Mouse (Mus musculus) adrenal gland, postnatal 4 days (tissue): ENCODE measurements at regions not wholly inside any gene's neighbourhood (a gene's known extent, or its start where the extent isn't known, plus 50 kb on each side); places are given as distances from the start of the nearest gene placed in this dataset.

Experiments used
- DNase-seq, 2 experiments: peaks; one replicate each; pipeline ENCODE4 v3.0.0; 2021 to 2022; ENCODE audit warnings: low spot score in 2 of 2, mixed read lengths in 2 of 2

DNA sequence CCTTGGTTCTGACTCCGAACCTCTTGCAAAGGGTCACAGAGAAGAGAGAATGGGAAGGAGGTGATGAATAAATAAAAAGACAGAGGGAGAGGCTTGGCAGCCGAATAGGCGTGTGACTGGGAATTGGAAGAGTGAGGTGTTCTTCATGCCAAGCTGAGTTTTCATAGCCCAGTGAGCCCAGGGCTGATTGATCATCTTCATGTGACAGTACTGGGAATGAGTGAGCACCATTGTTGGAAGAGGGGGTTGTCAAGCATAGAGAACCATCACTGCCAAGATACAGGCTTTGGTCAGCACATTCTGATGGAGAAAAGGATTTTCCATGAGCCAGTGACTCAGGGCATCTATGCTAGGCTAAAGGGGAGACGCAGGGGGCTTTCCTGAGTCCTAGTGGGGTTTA, 163.0 kb downstream of the Slc30a10 start:
- DNase-seq: no peak

DNA sequence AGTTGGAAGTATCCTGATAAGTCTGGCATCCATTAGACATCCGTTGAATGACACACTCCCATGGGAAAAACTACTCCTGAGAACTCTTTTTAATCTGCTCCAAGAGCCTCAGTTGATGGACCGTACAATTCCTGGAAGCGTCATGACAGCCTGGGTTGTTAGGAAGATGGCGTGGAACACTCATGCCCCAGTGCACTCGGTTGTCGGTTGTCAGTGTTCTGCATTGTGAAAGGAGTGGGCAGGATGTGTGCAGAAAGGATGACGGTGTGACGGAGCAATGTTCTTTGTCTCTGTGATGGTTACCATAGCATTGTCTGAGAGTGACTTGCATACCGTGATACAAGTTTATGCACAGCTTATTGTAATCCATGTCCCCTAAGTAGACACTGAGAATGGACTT, 164.4 kb downstream of the Slc30a10 start:
- no peak for DNase-seq

DNA sequence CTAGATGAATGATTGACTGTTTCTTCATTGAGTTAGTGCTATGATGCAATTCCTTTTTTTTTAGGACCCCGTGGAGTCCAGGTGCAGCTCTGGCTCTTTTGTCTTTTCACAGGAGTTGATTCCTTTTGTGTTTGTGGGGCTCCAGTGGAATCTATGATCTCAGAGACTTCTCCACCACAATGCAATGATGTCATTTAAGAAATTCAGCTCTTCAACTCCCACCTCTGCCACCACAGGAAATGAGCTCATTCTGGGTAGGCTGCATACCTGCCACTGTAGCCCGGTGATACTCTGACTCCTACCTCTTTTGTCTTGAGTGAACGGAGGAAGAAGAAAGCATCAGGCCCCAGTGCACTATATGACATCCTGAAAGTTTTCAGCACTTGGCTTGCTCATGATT, 173.8 kb downstream of the Slc30a10 start:
- DNase-seq: no peak

DNA sequence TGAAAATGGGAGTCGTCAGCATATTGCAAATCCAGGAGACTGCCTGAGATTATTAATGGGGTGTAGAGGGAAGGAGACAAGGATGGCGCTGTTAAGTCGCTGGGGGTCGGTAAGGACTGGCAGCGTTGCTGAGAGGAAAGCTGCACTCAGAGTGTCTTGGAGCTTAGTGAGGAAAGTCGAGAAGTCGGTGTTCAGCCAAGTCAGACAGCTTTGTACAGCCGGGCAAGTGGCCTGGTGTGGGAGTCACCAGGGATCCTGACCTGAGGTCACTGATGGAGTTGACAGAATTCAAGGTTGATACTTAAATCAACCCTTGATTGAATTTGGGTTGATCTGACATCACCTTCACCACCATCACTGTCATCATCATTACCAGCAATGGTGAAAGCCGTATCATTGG, 175.3 kb downstream of the Slc30a10 start:
- no peak for DNase-seq

DNA sequence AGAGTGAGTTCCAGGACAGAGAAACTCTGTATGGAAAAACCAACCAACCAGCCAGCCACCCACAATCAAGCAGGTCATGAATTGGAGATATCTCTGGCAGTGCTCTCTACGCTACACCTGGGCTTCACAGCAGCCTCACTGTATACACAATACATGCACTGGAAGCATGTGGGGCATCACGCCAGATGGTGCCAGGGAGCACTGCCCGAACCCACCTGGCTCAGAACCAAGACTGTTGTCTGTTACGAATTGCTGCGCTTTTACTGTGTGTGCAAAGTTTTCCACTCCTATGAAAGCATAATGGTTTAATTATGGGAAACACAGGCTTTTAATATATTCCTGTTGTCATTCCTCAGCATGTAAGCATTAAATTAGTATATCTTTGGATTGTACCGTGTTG, 184.0 kb downstream of the Slc30a10 start:
- no peak for DNase-seq

DNA sequence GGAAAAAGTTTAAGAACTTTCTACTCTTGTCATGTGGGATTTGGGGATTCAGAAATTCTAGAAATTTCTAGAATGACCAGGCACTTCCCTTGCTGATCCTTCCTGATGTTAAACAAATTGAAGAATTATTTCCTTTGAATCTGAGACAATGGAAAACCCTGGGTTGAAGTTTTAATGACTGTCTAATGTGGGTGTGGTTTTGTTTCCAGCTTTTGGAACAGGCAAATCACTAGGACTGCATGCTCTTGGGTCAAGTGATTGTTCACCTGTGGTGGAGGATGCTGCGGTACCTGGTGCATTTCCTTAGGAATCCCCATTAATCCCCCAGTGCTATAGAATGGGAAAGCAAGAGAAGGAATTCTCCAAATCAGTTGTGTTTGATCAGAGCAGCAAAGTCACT, 184.8 kb downstream of the Slc30a10 start:
- DNase-seq: no peak

DNA sequence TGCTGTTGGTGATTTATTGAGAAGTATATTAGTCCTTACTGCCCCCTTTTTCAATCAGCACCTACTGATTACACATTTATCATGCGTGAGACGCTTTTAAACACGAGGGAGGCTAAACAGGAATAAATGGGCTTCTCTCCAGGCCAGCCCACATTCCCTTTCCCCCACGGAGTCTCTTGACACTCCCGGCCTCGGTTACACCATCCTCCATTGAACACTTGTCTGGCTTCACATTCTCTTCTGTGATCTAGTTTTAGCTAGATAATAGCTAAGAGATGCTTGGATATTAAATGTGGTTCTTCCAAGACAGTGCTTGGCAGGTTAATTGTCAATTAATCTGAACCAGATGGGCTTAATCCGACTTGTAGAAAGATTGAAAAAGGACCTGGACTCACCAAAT, 189.4 kb downstream of the Slc30a10 start:
- no peak for DNase-seq

DNA sequence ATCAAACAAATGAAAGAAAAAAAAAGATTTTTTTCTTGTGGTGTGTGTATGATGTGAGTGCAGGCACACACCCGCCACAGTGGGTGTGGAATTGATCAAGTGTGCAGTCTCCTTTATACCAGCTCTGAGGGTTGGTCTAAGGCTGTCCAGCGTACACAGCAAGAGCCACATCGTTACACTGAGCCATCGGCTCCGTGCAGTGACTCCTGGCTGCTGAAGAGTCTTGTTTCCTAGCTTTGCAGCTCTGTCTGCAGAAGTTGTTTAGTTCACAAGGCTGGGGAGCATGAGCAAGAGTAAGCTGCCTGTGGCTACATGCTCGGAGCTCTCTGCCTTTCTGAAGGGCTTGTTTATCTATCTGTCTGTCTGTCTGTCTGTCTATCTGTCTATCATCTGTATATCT, 193.5 kb downstream of the Slc30a10 start:
- no peak for DNase-seq

DNA sequence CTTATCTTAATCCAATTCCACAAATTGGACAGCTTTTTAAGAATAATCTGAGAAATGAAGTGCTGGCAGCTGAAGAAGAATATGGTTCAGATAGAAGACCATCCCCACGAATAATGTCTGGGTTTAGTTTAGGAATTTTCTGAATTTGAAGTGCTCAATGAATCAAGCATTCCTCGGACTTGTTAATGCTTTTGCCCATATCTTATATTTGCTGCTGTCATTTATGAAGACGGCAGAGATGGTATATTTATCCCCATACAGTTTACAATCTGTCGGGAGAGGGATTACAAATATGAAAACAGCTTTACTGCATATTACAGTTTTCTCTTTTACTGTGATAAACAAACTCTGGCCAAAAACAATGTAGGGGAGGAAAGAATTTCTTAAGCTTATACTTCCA, 194.3 kb downstream of the Slc30a10 start:
- DNase-seq: no peak

DNA sequence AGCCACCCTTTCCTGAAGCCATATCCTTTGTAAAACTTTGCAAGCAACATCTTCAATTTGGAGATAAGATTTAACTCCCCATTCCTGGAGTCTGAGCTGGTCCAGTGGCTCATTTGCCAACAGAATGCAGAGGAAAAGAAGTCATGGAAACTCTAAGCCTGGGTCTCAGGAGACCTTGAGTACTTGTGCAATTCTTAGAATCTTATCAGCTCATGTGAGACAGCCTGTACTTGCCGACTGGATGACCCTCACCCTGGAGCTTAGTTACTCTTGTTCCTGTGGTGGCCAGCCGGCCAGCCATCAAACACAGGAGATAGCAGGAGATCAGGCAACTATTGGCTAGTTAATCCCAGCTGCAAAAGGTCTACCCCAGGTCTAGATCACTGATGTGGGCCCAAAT, 196.3 kb downstream of the Slc30a10 start:
- DNase-seq: no peak

DNA sequence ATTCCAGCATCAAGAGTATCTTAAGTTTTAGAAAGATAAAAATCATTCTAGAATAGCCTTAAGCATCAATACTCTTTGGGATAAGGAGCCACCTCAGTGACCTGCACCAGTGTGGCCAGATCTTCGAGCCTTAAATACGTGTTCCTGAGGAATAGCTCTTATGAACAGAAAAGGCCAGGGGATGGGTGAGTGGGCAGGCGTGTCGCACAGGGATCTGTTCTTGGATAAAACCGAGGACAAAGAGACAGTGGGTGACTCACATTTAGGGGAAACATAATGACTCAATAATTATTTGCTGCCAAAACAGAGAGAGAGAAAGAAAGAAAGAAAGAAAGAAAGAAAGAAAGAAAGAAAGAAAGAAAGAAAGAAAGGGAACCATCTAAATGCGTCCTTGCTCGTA, 200.4 kb downstream of the Slc30a10 start:
- DNase-seq: no peak

DNA sequence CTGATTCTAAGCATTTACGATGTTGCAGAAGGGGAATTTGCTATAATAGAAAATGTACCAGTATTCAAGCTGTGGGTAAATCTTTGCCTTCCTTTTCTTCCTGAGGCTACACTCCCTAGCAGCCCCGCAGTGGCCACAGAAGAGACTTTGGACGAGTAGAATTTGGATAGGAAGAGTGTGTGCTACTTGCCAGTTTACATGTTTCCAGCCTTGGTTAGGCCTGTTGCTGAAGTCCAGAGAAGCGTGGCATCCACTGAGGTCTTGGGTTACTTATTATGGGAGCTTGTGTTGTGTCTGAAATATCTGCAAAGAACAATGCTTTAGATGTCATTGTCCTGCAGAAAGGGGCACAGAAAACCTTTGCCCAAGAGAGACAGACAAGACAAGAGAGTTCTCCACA, 200.8 kb downstream of the Slc30a10 start:
- DNase-seq: no peak

DNA sequence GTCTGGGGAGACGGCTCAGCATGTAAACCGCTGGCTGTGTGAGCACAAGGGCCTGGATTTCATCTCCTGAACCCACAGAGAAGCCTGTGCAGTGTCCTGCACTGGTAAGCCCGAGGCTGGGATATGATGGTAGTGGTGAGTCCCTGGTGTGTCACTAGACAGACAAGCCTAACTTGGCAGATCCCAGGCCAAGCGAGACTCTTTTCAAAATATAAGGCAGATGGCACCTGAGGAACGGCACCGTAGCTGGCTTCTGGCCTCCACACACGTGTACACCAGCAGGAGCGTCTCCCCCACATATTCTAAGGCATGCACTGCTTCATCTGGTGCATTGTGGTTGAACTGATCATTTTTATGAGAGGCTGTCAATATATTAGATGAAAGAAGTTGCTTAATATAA, 202.6 kb downstream of the Slc30a10 start:
- DNase-seq: no peak

DNA sequence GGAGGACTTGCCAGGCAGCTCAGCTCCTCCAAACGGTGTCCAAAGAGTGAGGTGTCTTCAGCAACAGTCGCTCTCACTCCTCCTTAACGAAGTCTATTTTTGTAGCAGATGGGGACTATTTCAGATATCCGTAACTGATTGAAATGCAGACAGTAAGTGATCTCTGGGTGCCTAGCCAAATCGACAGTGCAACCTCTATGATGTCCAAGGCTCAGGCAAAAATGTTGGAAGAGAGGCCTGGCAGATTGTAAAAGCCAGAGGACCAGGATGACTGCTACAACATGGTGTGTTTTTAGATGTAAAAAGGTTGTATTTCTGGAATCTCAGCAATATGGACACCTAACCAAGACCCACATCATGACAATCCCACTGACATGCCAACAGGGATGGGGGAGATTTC, 204.8 kb downstream of the Slc30a10 start:
- DNase-seq: no peak

DNA sequence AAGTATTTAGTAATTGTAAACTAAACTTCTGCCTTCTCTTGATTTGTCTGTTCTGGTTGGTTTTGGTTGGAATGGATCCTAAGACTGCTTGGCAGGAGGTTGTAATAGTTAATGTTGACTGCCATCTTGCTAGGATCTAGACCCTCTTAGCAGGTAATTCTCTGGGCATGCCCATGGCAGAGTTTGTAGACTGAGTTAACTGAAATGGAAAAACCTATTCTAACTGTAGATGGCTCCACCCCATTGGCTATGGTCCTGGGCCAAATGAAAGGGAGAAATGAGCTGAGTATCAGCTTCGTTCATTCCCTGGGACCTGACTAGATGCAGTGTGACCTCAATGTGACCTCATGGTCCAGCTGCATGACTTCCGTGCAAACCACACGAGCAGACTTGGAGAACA, 207.7 kb downstream of the Slc30a10 start:
- no peak for DNase-seq

DNA sequence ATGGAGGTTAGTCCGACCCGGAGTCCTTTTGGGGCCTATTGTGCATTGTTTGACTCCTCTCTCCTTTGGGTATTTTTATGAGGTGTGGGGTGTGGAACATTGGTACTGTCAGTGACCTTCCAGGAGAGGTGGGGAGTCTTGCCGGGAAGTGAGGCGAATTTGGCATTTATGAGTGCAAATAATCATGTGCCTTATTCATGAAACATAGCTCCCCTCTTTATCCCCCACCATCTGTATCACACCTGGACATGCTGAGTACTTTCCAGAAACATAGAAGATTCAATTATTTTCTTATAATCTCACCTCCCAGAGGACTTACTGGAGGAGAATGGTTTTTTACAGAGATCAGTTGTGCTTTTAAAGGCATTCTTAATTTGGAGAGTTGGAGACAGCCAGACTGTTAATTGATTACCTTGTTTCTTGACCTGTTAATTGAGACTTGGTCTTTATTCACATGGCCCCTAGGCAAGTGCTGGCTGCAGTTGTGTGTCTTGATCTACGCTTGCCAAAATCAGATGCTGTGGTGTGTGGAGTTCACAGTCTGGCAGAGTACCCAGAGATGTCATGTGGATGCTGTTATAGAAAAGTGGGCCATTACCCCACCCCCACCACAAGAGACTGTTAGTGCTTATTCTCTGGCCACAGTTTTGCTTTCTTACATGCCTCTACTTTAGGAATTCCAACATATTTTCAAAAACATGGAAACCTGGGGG, 215.5 kb downstream of the Slc30a10 start:
- no peak for DNase-seq

DNA sequence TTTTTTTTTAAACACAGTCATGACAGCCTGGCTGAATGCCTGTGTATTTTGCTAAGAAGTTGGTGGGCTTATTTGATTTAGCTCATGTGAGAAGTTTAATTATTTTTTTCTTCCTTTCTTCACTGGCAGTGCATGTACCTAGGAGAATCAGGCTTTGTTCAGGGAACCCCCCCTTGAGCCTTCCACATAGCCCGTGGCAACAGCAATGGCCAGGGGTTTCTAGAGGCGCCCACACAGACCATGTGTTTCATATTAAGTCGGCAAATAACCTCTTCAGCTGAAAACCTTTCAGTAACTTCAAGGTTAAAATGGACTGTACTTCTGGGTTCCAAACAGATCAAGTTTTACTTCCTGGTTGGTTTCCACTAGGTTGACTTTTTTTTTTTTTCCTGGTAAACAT, 218.3 kb downstream of the Slc30a10 start:
- no peak for DNase-seq

DNA sequence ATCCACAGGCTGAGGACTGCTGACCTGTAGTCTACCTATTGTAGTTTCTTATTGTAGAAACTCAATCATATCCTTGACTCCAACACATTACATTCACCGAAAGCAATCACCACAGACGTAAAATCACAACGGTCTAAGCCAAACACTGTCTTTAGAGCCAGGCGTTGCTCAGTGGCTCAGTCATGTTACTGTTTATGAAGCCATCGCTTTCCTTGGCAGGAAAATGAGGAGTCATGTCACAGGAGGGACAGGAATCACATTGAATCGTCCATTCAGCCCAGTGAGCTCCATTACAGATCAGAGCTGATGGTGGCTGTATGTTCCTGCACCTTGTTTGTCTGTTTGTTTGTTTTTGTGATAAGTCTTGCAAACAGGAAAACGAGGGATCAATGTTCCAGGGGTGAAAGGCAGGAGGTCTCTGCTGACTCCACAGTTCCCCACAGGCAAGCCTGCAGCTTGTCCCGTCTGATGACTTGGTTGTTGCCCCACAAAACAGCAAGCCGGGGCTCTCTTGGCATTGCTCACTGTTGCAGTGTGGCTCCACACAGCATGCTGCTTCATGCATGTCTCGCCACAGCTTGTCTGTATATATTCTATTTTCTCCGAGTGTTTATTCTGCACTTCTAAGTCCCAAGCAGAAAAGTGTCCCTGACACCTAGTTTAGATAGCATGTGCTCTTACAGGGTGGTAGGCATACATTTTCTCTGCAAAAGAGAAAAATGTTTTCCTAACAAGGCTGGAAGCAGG, 221.2 kb downstream of the Slc30a10 start:
- no peak for DNase-seq

DNA sequence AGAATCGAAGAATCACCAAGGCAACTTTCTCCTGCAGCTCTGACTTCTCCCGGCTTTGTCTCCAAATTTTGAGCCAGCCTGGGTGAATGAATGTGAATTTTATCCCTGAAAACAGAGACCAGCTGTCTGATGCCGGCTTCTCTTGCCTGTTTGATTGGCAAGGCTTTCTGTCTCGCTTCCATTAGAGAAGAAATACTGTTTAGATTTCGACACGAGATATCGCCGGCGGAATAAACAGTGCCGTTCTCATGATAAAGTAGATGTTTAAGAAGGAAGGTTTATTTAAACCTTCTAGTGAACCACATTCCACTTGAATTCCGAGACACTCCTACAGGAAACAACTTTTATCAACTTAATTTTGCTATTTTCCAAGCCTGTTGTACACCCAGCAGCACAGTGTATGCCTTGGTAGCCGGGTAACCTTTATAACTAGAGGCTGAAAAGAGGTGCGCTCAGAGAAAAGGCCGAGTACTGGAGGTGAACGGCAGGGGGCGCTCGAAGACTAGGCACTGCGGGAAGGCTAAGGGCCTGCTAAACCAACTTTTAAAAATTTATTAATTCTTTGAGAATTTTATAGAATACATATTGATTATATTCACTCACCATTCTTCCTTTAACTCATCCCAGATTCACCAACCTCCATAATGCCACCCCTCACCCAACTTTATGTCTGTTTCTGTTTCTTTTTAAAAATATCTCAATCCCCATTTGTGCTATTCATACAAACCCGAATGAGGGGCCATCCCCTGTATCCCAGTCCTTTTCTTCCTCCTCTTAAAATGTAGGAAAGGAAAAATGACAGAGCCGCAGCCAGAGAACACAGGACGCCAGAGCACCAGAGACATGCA, 227.2 kb downstream of the Slc30a10 start:
- peak; percentile 57 to 58 for DNase-seq

DNA sequence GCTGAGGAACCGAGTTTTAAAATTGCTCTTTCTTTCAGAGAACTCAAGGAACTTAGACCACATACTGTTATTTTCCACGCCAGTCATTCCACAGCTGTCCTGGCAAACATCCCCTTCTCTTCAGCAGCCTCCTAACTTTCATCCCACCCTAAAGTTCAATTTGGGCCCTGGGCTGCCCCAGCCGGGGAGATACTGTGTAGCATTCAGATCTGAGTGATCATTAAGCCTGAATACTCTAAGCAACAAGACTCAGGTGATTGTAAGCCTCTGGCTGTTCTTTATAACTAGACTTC, 227.8 kb downstream of the Slc30a10 start:
- no peak for DNase-seq

DNA sequence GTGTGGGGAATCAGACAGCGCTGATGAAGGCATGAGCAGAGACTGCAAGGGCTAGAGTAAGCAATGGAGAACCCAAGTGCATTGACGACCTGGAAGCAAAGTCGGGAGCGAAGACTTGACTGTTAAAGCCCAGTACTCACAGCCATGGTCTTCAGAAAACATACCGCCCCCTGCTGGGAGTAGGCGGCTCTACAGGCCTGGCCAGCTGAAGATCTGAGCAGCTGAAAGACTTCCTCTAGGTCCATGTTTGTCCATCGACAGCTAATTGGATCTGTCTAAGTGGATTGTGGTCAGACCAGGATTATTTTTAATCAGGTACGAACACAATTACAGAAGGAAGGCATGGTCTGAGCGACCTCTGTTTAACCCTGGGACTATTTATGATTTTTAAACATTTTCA, 230.0 kb downstream of the Slc30a10 start:
- DNase-seq: peak in 1 of 2 experiments; percentile 10

DNA sequence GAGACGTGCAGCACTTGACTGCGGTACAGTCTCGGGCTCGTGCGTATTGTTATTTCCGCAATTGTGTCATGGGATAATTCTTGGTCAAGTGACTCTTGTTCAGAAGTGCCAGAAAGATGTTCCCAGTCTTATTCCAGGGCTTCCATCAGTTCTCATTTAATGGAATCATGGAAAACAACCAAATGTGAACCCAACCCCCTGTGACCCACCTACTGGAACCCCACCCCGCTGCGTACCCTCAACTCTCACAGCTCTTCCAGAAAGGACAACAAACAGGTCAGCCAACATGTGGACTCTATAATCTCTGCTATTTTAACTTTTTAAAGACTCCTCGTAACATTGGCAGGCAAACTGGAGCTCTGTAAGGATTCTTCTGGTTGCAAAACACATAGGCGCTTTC, 233.9 kb downstream of the Slc30a10 start:
- no peak for DNase-seq
